Mouse (Mus musculus) brain, embryonic 14.5 days (tissue): Measurements from ENCODE around the gene Il17re.

Source experiments
- CTCF ChIP-seq: fragments of 200-500 bp; IDR thresholded peaks from 2 replicates; pipeline ENCODE4 v1.5.1; 2012; ENCODE audit warnings: inconsistent platforms, mild to moderate bottlenecking, moderate library complexity, borderline replicate concordance; ENCODE audit not compliant: insufficient read depth, insufficient read length; ENCODE audit errors: extremely low read depth
- POLR2A ChIP-seq: fragments of 200-500 bp; IDR thresholded peaks from 2 replicates; pipeline ENCODE4 v1.6.1; 2012; ENCODE audit warnings: mild to moderate bottlenecking, inconsistent platforms, borderline replicate concordance; ENCODE audit not compliant: poor library complexity, insufficient read depth, insufficient read length, severe bottlenecking; ENCODE audit errors: extremely low read depth

DNA sequence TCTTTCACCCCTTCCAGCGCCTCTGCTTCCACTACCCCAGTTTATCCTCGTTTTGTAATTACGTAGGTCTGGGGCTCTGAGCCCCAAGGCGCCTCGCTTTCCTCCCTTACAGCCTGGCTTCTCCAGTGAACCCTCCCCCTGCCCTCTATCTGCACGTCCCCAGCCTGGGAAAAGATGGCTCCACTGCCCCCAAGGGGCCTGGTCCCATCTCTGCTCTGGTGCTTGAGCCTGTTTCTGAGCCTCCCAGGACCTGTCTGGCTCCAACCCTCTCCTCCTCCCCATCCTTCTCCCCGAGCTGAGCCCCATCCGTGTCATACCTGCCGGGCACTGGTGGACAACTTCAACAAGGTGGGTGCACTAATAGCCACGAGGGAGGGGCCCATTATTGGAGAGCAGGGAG lies 25.4 kb downstream of the Il17re start:
- TF ChIP-seq CTCF, result no peak
- no peak for TF ChIP-seq POLR2A
